Mouse (Mus musculus) G1E (cell line): ENCODE data around the gene Il25.

Experiments
- CTCF ChIP-seq: IDR thresholded peaks from 2 replicates; pipeline ENCODE4 v1.5.1; 2012; ENCODE audit warnings: low read depth, low read length, inconsistent platforms, mixed read lengths
- GATA1 ChIP-seq: IDR thresholded peaks from 2 replicates; pipeline ENCODE4 v1.6.1; 2012; ENCODE audit warnings: borderline replicate concordance, low read length, inconsistent platforms, mixed read lengths
- GATA2 ChIP-seq: IDR thresholded peaks from 2 replicates; pipeline ENCODE4 v1.6.1; 2012; ENCODE audit warnings: low read depth, low read length, inconsistent platforms, borderline replicate concordance
- POLR2AphosphoS5 ChIP-seq: IDR thresholded peaks from 2 replicates; pipeline ENCODE4 v1.6.1; 2012; ENCODE audit warnings: low read depth, low read length, inconsistent platforms; ENCODE audit not compliant: insufficient replicate concordance
- TAL1 ChIP-seq: conservative IDR thresholded peaks from 2 replicates; pipeline ENCODE4 v1.6.1; 2012; ENCODE audit warnings: low read depth, low read length, inconsistent platforms, mixed read lengths

- TF ChIP-seq CTCF (no peak), GATA1 (no peak), TAL1 (no peak), GATA2 (no peak), POLR2AphosphoS5 (no peak)
Measured at GRCm38 (mm10) chr14:54903641-54904040, 28.9 kb upstream of the Il25 start.
